Mouse (Mus musculus) CH12.LX (cell line): ENCODE data around the gene Adal. TPM values are rescaled to one million over a fixed set of nuclear protein-coding genes. Genes with fewer than 3 reads are reported as not detected.

Source experiments
- DNase-seq: peaks from one replicate; pipeline ENCODE4 v3.0.0-alpha.2; 2013; ENCODE audit errors: extremely low read depth
- H3K27ac ChIP-seq: 2 replicates; pipeline ENCODE4 v1.5.1; 2012; ENCODE audit warnings: low read depth, mild to moderate bottlenecking, control low read depth, moderate library complexity; ENCODE audit not compliant: insufficient read depth
- H3K27me3 ChIP-seq: replicated peaks from 2 replicates; pipeline ENCODE3; 2012; ENCODE audit warnings: inconsistent platforms
- H3K36me3 ChIP-seq, 2 experiments: replicated peaks in 1 of 2; 2 replicates each; pipeline versions ENCODE3 to v1.6.1; 2012; ENCODE audit warnings: inconsistent platforms in 1 of 2, low read length in 1 of 2, mild to moderate bottlenecking in 1 of 2, mixed read lengths in 1 of 2, moderate library complexity in 1 of 2; ENCODE audit not compliant: control insufficient read depth in 1 of 2, insufficient read depth in 1 of 2
- H3K4me1 ChIP-seq, 2 experiments: 2 replicates each; pipeline ENCODE4 v1.6.1; 2012; ENCODE audit warnings: inconsistent platforms in 1 of 2, moderate library complexity in 1 of 2; ENCODE audit not compliant: insufficient read depth in 2 of 2, control insufficient read depth in 1 of 2
- H3K4me2 ChIP-seq: 2 replicates; pipeline ENCODE4 v1.6.1; 2012; ENCODE audit warnings: low read depth, mild to moderate bottlenecking, control low read depth; ENCODE audit not compliant: poor library complexity, insufficient read depth, severe bottlenecking
- H3K4me3 ChIP-seq, 3 experiments: fragments of 150-350 bp in 1 of 3; sonication (generic) in 1 of 3; replicated peaks in 1 of 3; 2 replicates each; pipeline versions ENCODE3 to v1.5.1; 2011 to 2012; ENCODE audit warnings: low read depth in 2 of 3, low read length in 2 of 3, mild to moderate bottlenecking in 2 of 3, moderate library complexity in 2 of 3, control low read depth in 1 of 3, improper control_type of control experiment in 1 of 3, inconsistent platforms in 1 of 3, mixed read lengths in 1 of 3; ENCODE audit not compliant: poor library complexity in 1 of 3
- H3K79me2 ChIP-seq: replicated peaks from 2 replicates; pipeline ENCODE4 v1.6.1; 2012; ENCODE audit warnings: mild to moderate bottlenecking, moderate library complexity; ENCODE audit not compliant: control insufficient read depth, poor library complexity, insufficient read depth, severe bottlenecking; ENCODE audit errors: extremely low read depth
- H3K9ac ChIP-seq: 2 replicates; pipeline ENCODE4 v1.6.1; 2012; ENCODE audit warnings: low read depth, mild to moderate bottlenecking, control low read depth, moderate library complexity; ENCODE audit not compliant: insufficient read depth
- H3K9me3 ChIP-seq: replicated peaks from 2 replicates; pipeline ENCODE3; 2012; ENCODE audit warnings: low read length, inconsistent platforms, mixed read lengths
- BHLHE40 ChIP-seq: IDR thresholded peaks from 2 replicates; pipeline ENCODE4 v1.6.1; 2011; ENCODE audit warnings: mild to moderate bottlenecking, low read depth, low read length, improper control_type of control experiment
- CHD1 ChIP-seq: IDR thresholded peaks from 2 replicates; pipeline ENCODE4 v1.6.1; 2012; ENCODE audit warnings: low read depth, low read length, improper control_type of control experiment, inconsistent platforms
- CTCF ChIP-seq, 2 experiments: IDR thresholded peaks in 1 of 2; conservative IDR thresholded peaks in 1 of 2; 2 replicates each; pipeline ENCODE4 v1.5.1; 2011 to 2012; ENCODE audit warnings: low read depth in 2 of 2, low read length in 2 of 2, improper control_type of control experiment in 1 of 2, inconsistent platforms in 1 of 2, mild to moderate bottlenecking in 1 of 2, moderate library complexity in 1 of 2
- ELF1 ChIP-seq: IDR thresholded peaks from 2 replicates; pipeline ENCODE4 v1.6.1; 2014; ENCODE audit warnings: low read depth, mild to moderate bottlenecking, inconsistent platforms, low read length, improper control_type of control experiment
- EP300 ChIP-seq: IDR thresholded peaks from 2 replicates; pipeline ENCODE4 v1.6.1; 2011; ENCODE audit warnings: low read length, improper control_type of control experiment
- HCFC1 ChIP-seq: IDR thresholded peaks from 2 replicates; pipeline ENCODE4 v1.6.1; 2012; ENCODE audit warnings: low read depth, mild to moderate bottlenecking, inconsistent platforms, low read length, improper control_type of control experiment
- IRF4 ChIP-seq: IDR thresholded peaks from 2 replicates; pipeline ENCODE4 v1.6.1; 2014; ENCODE audit warnings: low read depth, mild to moderate bottlenecking, inconsistent platforms, low read length, improper control_type of control experiment
- JUN ChIP-seq: IDR thresholded peaks from 2 replicates; pipeline ENCODE4 v1.6.1; 2011; ENCODE audit warnings: low read depth, mild to moderate bottlenecking, low read length, improper control_type of control experiment, moderate library complexity; ENCODE audit not compliant: insufficient read depth
- JUND ChIP-seq: conservative IDR thresholded peaks from 2 replicates; pipeline ENCODE4 v1.6.1; 2011; ENCODE audit warnings: low read depth, low read length, improper control_type of control experiment
- MAX ChIP-seq: IDR thresholded peaks from 2 replicates; pipeline ENCODE4 v1.6.1; 2011; ENCODE audit warnings: low read length, improper control_type of control experiment
- MAZ ChIP-seq: IDR thresholded peaks from 2 replicates; pipeline ENCODE4 v1.6.1; 2012; ENCODE audit warnings: low read depth, mild to moderate bottlenecking, inconsistent platforms, low read length, improper control_type of control experiment, moderate library complexity
- MEF2A ChIP-seq: IDR thresholded peaks from 2 replicates; pipeline ENCODE4 v1.6.1; 2014; ENCODE audit warnings: low read depth, mild to moderate bottlenecking, inconsistent platforms, low read length, improper control_type of control experiment, borderline replicate concordance
- MYC ChIP-seq: IDR thresholded peaks from 2 replicates; pipeline ENCODE4 v1.6.1; 2011; ENCODE audit warnings: low read depth, mild to moderate bottlenecking, improper control_type of control experiment, low read length
- NRF1 ChIP-seq: IDR thresholded peaks from 2 replicates; pipeline ENCODE4 v1.6.1; 2014; ENCODE audit warnings: low read depth, mild to moderate bottlenecking, inconsistent platforms, low read length, improper control_type of control experiment, moderate library complexity
- PAX5 ChIP-seq: IDR thresholded peaks from 2 replicates; pipeline ENCODE4 v1.6.1; 2012; ENCODE audit warnings: low read length, inconsistent platforms, mixed read lengths
- POLR2A ChIP-seq: IDR thresholded peaks from 2 replicates; pipeline ENCODE4 v1.6.1; 2011; ENCODE audit warnings: low read depth, mild to moderate bottlenecking, improper control_type of control experiment, low read length
- POLR2AphosphoS2 ChIP-seq: IDR thresholded peaks from 2 replicates; pipeline ENCODE4 v1.6.1; 2011; ENCODE audit warnings: low read depth, low read length, improper control_type of control experiment
- RAD21 ChIP-seq: IDR thresholded peaks from 2 replicates; pipeline ENCODE4 v1.6.1; 2011; ENCODE audit warnings: low read depth, mild to moderate bottlenecking, low read length, improper control_type of control experiment, moderate library complexity
- RCOR1 ChIP-seq: conservative IDR thresholded peaks from 2 replicates; pipeline ENCODE4 v1.6.1; 2012; ENCODE audit warnings: low read depth, mild to moderate bottlenecking, inconsistent platforms, low read length, improper control_type of control experiment
- SIN3A ChIP-seq: IDR thresholded peaks from 2 replicates; pipeline ENCODE4 v1.6.1; 2012; ENCODE audit warnings: low read length, improper control_type of control experiment, inconsistent platforms
- TBP ChIP-seq: conservative IDR thresholded peaks from 2 replicates; pipeline ENCODE4 v1.6.1; 2011; ENCODE audit warnings: low read depth, low read length, improper control_type of control experiment
- TCF12 ChIP-seq: IDR thresholded peaks from 2 replicates; pipeline ENCODE4 v1.6.1; 2014; ENCODE audit warnings: low read depth, mild to moderate bottlenecking, inconsistent platforms, low read length, improper control_type of control experiment
- USF1 ChIP-seq: IDR thresholded peaks from 2 replicates; pipeline ENCODE4 v1.6.1; 2014; ENCODE audit warnings: low read depth, mild to moderate bottlenecking, inconsistent platforms, low read length, improper control_type of control experiment
- ZC3H11A ChIP-seq: IDR thresholded peaks from 2 replicates; pipeline ENCODE4 v1.6.1; 2012; ENCODE audit warnings: low read depth, mild to moderate bottlenecking, inconsistent platforms, low read length, improper control_type of control experiment
- ZKSCAN1 ChIP-seq: IDR thresholded peaks from 2 replicates; pipeline ENCODE4 v1.6.1; 2012; ENCODE audit warnings: low read depth, inconsistent platforms, low read length, improper control_type of control experiment, borderline replicate concordance
- ZMIZ1 ChIP-seq: IDR thresholded peaks from 2 replicates; pipeline ENCODE4 v1.6.1; 2012; ENCODE audit warnings: low read depth, mild to moderate bottlenecking, inconsistent platforms, low read length, improper control_type of control experiment
- ZNF384 ChIP-seq: IDR thresholded peaks from 2 replicates; pipeline ENCODE4 v1.6.1; 2012; ENCODE audit warnings: low read depth, low read length, improper control_type of control experiment, inconsistent platforms
- dilution Hi-C: fragments of 300-500 bp; cut with MboI; formaldehyde crosslinking; loops from 2 replicates; pipeline ENCODE4 v1.14.3; 2020; ENCODE audit warnings: low sequenced_read_pairs; ENCODE audit not compliant: extremely low pct_unique_long_range_greater_than_20kb, extremely low pct_ligation_motif_present
- in situ Hi-C: fragments of 300-500 bp; cut with MboI; formaldehyde crosslinking; loops from 3 replicates; pipeline ENCODE4 v1.14.3; 2019; ENCODE audit warnings: low sequenced_read_pairs, low pct_ligation_motif_present, low pct_unique_long_range_greater_than_20kb, mixed read lengths
- polyA plus RNA-seq: library from polyadenylated mRNA; unstranded; fragments of >175 nt; gene quantifications from 2 replicates; pipeline ENCODE4 v1.2.1, GENCODE M21; 2012; ENCODE audit warnings: low read depth; ENCODE audit not compliant: insufficient read length
- total RNA-seq, 2 experiments: library from RNA; depleted of rRNA; stranded (reverse); fragments of 300-350 nt in 1 of 2; fragments of >200 nt in 1 of 2; gene quantifications; 2 replicates each; pipeline ENCODE4 v1.2.3; 2012 to 2014

Adal gene
- total and polyA plus RNA-seq, 3 experiments = 7.3 to 12.5 (median 10.4) TPM

DNA sequence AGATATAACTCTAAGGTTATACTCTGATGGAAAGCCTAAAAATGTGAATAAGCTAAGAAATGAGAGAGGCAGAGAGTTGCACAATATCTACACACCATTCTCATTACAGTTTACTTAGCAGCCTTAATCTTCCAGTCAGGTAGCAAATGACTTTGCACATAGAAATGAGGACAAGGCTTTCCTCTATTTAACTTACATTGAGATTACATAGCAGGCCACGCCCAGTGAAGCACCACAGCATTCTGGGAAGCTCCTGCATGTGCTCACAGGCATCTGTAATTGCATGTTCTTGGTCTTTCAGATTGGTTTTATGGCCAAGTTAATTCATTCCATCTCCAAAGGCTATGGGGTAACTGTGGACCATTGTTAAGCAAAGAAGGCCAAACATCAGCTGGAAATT, 7.4 kb upstream of the Adal start:
- Histone ChIP-seq H3K36me3 (peaks cover 0 to 8% of the 10 kb centered on the region in 2 experiments), H3K79me2 (0 out of 2 replicates have a peak, but pooled peaks cover 4% of the 10 kb centered on the region), H3K4me3 (no peak overlapping the region), H3K4me2 (no peak overlapping the region), H3K27ac (no peak overlapping the region), H3K27me3 (no peaks in the 10 kb centered on the region), H3K9ac (no peak overlapping the region), H3K4me1 (peaks cover 0 to 3% of the 10 kb centered on the region in 2 experiments; a peak in 1 of 4 replicates), H3K9me3 (no peaks in the 10 kb centered on the region)
- dilution Hi-C loops (no loop called here), in situ Hi-C loops (no loop called here)
- TF ChIP-seq ELF1 (no peak), USF1 (no peak), SIN3A (no peak), ZC3H11A (no peak), MAX (no peak), ZNF384 (no peak), JUN (no peak), TBP (no peak), TCF12 (no peak), CHD1 (no peak), CTCF (conservative IDR thresholded peaks at IDR 0.05 in 1 of 2, IDR thresholded peaks at IDR 0.05 in 1 of 2; ENCODE audit: low read depth in 2 of 2, low read length in 2 of 2) (no peak), ZMIZ1 (no peak), RCOR1 (no peak), NRF1 (no peak), PAX5 (no peak), EP300 (no peak), MYC (no peak), POLR2AphosphoS2 (no peak)
- no peak for DNase-seq

DNA sequence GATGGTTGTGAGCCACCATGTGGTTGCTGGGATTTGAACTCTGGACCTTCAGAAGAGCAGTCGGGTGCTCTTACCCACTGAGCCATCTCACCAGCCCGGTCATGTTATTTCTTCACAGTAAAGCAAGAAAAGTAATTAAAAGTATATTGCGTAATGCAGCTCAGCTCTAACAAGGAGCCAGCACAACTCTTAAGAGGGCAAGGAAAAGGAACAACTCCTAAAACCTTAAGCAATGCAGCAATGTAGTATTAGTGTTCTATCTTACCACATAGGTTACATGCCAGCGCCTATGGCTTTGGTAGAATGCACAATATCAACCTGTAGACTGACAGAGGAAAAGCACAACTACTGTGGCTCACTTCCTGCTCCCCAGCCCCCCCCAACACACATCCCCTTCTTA, 2.9 kb upstream of the Adal start:
- TF ChIP-seq HCFC1 = no peak
- TF ChIP-seq RAD21 = no peak
- TF ChIP-seq IRF4 = no peak
- TF ChIP-seq SIN3A = no peak
- TF ChIP-seq TCF12 = no peak
- TF ChIP-seq JUND = no peak
- TF ChIP-seq MAZ = no peak
- TF ChIP-seq ZKSCAN1 = no peak
- no peak for TF ChIP-seq POLR2AphosphoS2
- no peak for TF ChIP-seq USF1
- no peak for TF ChIP-seq RCOR1
- TF ChIP-seq JUN = no peak
- TF ChIP-seq MEF2A = no peak
- TF ChIP-seq POLR2A = no peak
- no peak for TF ChIP-seq MYC
- no peak for TF ChIP-seq BHLHE40
- no peak for TF ChIP-seq EP300
- TF ChIP-seq ZNF384 = no peak
- H3K9ac ChIP-seq = no peak overlapping the region
- H3K4me1 ChIP-seq = peaks cover 4 to 31% of the 10 kb centered on the region in 2 experiments; a peak in 3 of 4 replicates
- H3K27me3 ChIP-seq = no peaks in the 10 kb centered on the region
- no peak overlapping the region for H3K4me3 ChIP-seq
- H3K4me2 ChIP-seq = no peak overlapping the region
- dilution Hi-C loops = no loop called here
- in situ Hi-C loops = no loop called here
- H3K36me3 ChIP-seq = peaks cover 4 to 24% of the 10 kb centered on the region in 2 experiments
- no peak for DNase-seq
- no peaks in the 10 kb centered on the region for H3K9me3 ChIP-seq
- peaks cover 33% of the 10 kb centered on the region for H3K79me2 ChIP-seq
- no peak overlapping the region for H3K27ac ChIP-seq
